Mouse (Mus musculus) C2C12 (cell line): ENCODE measurements around the gene Gm49318. TPM values are rescaled to one million over a fixed set of nuclear protein-coding genes. Genes with fewer than 3 reads are reported as not detected.

Source experiments
- H3K27me3 ChIP-seq: one replicate; pipeline ENCODE4 v1.6.1; 2011; ENCODE audit not compliant: control insufficient read depth, insufficient read depth, insufficient read length
- H3K36me3 ChIP-seq: one replicate; pipeline ENCODE4 v1.6.1; 2011; ENCODE audit not compliant: control insufficient read depth, insufficient read depth
- H3K4me3 ChIP-seq: one replicate; pipeline ENCODE4 v1.5.1; 2011; ENCODE audit warnings: mild to moderate bottlenecking, control low read depth; ENCODE audit not compliant: poor library complexity, insufficient read depth, severe bottlenecking
- H3K79me2 ChIP-seq: one replicate; pipeline ENCODE4 v1.6.1; 2011; ENCODE audit not compliant: control insufficient read depth, insufficient read depth
- H3K79me3 ChIP-seq: one replicate; pipeline ENCODE4 v1.6.1; 2011; ENCODE audit warnings: low read depth, control low read depth
- H3ac ChIP-seq: one replicate; pipeline ENCODE3; 2011; ENCODE audit warnings: low read depth; ENCODE audit not compliant: control insufficient read depth, insufficient read length
- CEBPB ChIP-seq: IDR thresholded peaks from one replicate; pipeline ENCODE4 v1.6.1; 2011; ENCODE audit warnings: low read depth, mild to moderate bottlenecking, control low read depth, moderate library complexity
- CTCF ChIP-seq: IDR thresholded peaks from one replicate; pipeline ENCODE4 v1.5.1; 2011; ENCODE audit not compliant: control insufficient read depth, insufficient read depth, insufficient read length
- FOSL1 ChIP-seq: IDR thresholded peaks from one replicate; pipeline ENCODE4 v1.8.0; 2011; ENCODE audit warnings: mild to moderate bottlenecking, low read length; ENCODE audit not compliant: poor library complexity, insufficient read depth, severe bottlenecking
- MAX ChIP-seq: IDR thresholded peaks from one replicate; pipeline ENCODE4 v1.6.1; 2011; ENCODE audit warnings: mild to moderate bottlenecking, control low read depth
- MYOD1 ChIP-seq: IDR thresholded peaks from one replicate; pipeline ENCODE4 v1.6.1; 2011; ENCODE audit warnings: low read depth; ENCODE audit not compliant: control insufficient read depth, insufficient read length
- MYOG ChIP-seq: IDR thresholded peaks from one replicate; pipeline ENCODE4 v1.6.1; 2011; ENCODE audit not compliant: control insufficient read depth, insufficient read length; ENCODE audit errors: extremely low read depth
- USF1 ChIP-seq: IDR thresholded peaks from one replicate; pipeline ENCODE4 v1.6.1; 2011; ENCODE audit warnings: low read depth, mild to moderate bottlenecking, control low read depth, moderate library complexity
- polyA plus RNA-seq: library from polyadenylated mRNA; unstranded; fragments of >200 nt; fragmentation: generic; extraction: Trizol; gene quantifications from one replicate; pipeline ENCODE4 v1.2.1, GENCODE M21; 2012; ENCODE audit warnings: missing spikeins

The Gm49318 gene
- polyA plus RNA-seq, 1 experiment: not detected

- Histone ChIP-seq H3K27me3 (peaks cover 28% of the 10 kb centered on the region), H3ac (no peak overlapping the region), H3K36me3 (peaks cover 7% of the 10 kb centered on the region), H3K79me2 (no peaks in the 10 kb centered on the region), H3K79me3 (no peaks in the 10 kb centered on the region), H3K4me3 (no peak overlapping the region)
- TF ChIP-seq FOSL1 (no peak), USF1 (peak; percentile 66)
Measured at GRCm38 (mm10) chr9:22054411-22055076, 16.5 kb downstream of the Gm49318 start.

GRCm38 (mm10) chr9:22053657-22054056 is 17.4 kb downstream of the Gm49318 start:
- peaks cover 37% of the 10 kb centered on the region for H3K27me3 ChIP-seq

GRCm38 (mm10) chr9:22051958-22052254 is 19.2 kb downstream of the Gm49318 start, which contains the start of gene Elavl3:
Gene Elavl3 (minus strand): TSS chr9:22052023.
- Histone ChIP-seq H3K79me3 (no peaks in the 10 kb centered on the region), H3K36me3 (no peaks in the 10 kb centered on the region), H3K4me3 (no peak within 1 kb of the TSS), H3ac (no peak within 1 kb of the TSS), H3K27me3 (peaks cover 52% of the 10 kb centered on the region), H3K79me2 (no peaks in the 10 kb centered on the region)
- TF ChIP-seq MYOG: no peak
- no peak for TF ChIP-seq CTCF
- no peak for TF ChIP-seq USF1
- no peak for TF ChIP-seq FOSL1
- TF ChIP-seq MYOD1: no peak
- no peak for TF ChIP-seq CEBPB
- TF ChIP-seq MAX: no peak

More at GRCm38 (mm10) chr9:22053657-22054056, 17.4 kb downstream of the Gm49318 start:
- Histone ChIP-seq H3K79me3 (no peaks in the 10 kb centered on the region), H3K4me3 (no peak overlapping the region), H3ac (no peak overlapping the region), H3K36me3 (peaks cover 6% of the 10 kb centered on the region), H3K79me2 (no peaks in the 10 kb centered on the region)
- TF ChIP-seq CEBPB (no peak), MYOG (no peak), MAX (no peak), USF1 (no peak), MYOD1 (no peak), FOSL1 (no peak), CTCF (no peak)

GRCm38 (mm10) chr9:22051161-22051957 is 19.7 kb downstream of the Gm49318 start:
- Histone ChIP-seq H3K4me3 (no peak overlapping the region), H3K27me3 (peaks cover 55% of the 10 kb centered on the region), H3K79me3 (no peaks in the 10 kb centered on the region), H3K79me2 (no peaks in the 10 kb centered on the region), H3K36me3 (no peaks in the 10 kb centered on the region), H3ac (no peak overlapping the region)
- no peak for TF ChIP-seq CTCF
- no peak for TF ChIP-seq MAX

GRCm38 (mm10) chr9:22050351-22050889 is 20.6 kb downstream of the Gm49318 start:
- H3K79me2 ChIP-seq: no peaks in the 10 kb centered on the region
- H3ac ChIP-seq: no peak overlapping the region
- TF ChIP-seq FOSL1 (no peak), CTCF (no peak), USF1 (no peak), MAX (no peak), MYOG (no peak), MYOD1 (no peak), CEBPB (no peak)
- no peak overlapping the region for H3K4me3 ChIP-seq
- no peaks in the 10 kb centered on the region for H3K79me3 ChIP-seq
- H3K36me3 ChIP-seq: no peaks in the 10 kb centered on the region
- H3K27me3 ChIP-seq: peaks cover 55% of the 10 kb centered on the region

- Histone ChIP-seq H3K79me2 (no peaks in the 10 kb centered on the region), H3K4me3 (no peak overlapping the region), H3ac (no peak overlapping the region), H3K79me3 (no peaks in the 10 kb centered on the region), H3K36me3 (no peaks in the 10 kb centered on the region), H3K27me3 (peaks cover 55% of the 10 kb centered on the region)
- TF ChIP-seq USF1: no peak
- TF ChIP-seq MYOG: no peak
- TF ChIP-seq CEBPB: no peak
- no peak for TF ChIP-seq FOSL1
- no peak for TF ChIP-seq CTCF
- TF ChIP-seq MYOD1: no peak
- TF ChIP-seq MAX: no peak
Measured at GRCm38 (mm10) chr9:22049721-22050270, 21.3 kb downstream of the Gm49318 start.
